Mouse (Mus musculus): ENCODE data around the gene Bad. TPM values are rescaled to one million over a fixed set of nuclear protein-coding genes. Genes with fewer than 3 reads are reported as not detected.
"Not testable (repeated sequence)": the region's sequence is repeated elsewhere in the genome, so short reads cannot be mapped to it uniquely, and the experiment has no call there.

Bad gene
- 10 to 100 TPM; 10.8 to 14.4 TPM for total RNA-seq (2021)
- long read RNA-seq, experiment 1, transcript Bad-202 (4 exons, 990 nt) = major isoform, 7 of 10 reads
- long read RNA-seq, experiment 1, partial matches to known transcripts = 1 of 10 reads
- long read RNA-seq, experiment 1, other reads (novel, unspliced or antisense) = 1 of 10 reads
- long read RNA-seq, experiment 2, transcript Bad-202 (4 exons, 990 nt) = major isoform, 11 of 13 reads
- long read RNA-seq, experiment 2, partial matches to known transcripts = 0 of 13 reads
- long read RNA-seq, experiment 2, other reads (novel, unspliced or antisense) = 1 of 13 reads

GRCm38 (mm10) chr19:6941372-6942248 lies at the start of gene Bad:
Gene Bad, plus strand, starts transcription at chr19:6941861.
- peak; percentile 96 for DNase-seq
- Histone ChIP-seq H3K4me3 (peak within 1 kb of the TSS; percentile 93), H3K27ac (peak within 1 kb of the TSS; percentile 95)
- intact Hi-C loops (cut with DNase I) = loop anchor here (1.0 kb wide), 1 partner anchor 10 kb away; no protein-coding TSS in a partner anchor
- TF ChIP-seq CTCF (IDR thresholded peaks at IDR 0.05) = peak; percentile 34

- TF ChIP-seq CTCF (IDR thresholded peaks at IDR 0.05) = no peak
- intact Hi-C loops (cut with DNase I) = no loop called here
- Histone ChIP-seq H3K4me3 (no peak overlapping the region), H3K27ac (no peak overlapping the region)
- DNase-seq = no peak
Measured at GRCm38 (mm10) chr19:6892512-6892911, 49.1 kb upstream of the Bad start.

GRCm38 (mm10) chr19:6893731-6894451 lies 47.8 kb upstream of the Bad start:
- intact Hi-C loops (cut with DNase I) = no loop called here
- Histone ChIP-seq H3K27ac (no peak overlapping the region), H3K4me3 (no peak overlapping the region)
- TF ChIP-seq CTCF (IDR thresholded peaks at IDR 0.05) = no peak
- DNase-seq = no peak

- H3K4me3 ChIP-seq = peak overlapping the region; percentile 26
- intact Hi-C loops (cut with DNase I); DNase-seq; H3K27ac ChIP-seq: not testable (repeated sequence)
Measured at GRCm38 (mm10) chr19:6895608-6896305, 45.9 kb upstream of the Bad start.

- intact Hi-C loops (cut with DNase I) = no loop called here
- TF ChIP-seq CTCF (IDR thresholded peaks at IDR 0.05) = no peak
- no peak for DNase-seq
- H3K27ac ChIP-seq = no peak overlapping the region
- no peak overlapping the region for H3K4me3 ChIP-seq
Measured at GRCm38 (mm10) chr19:6899641-6900040, 42.0 kb upstream of the Bad start.

GRCm38 (mm10) chr19:6903031-6903430 lies 38.6 kb upstream of the Bad start:
- intact Hi-C loops (cut with DNase I) = no loop called here
- TF ChIP-seq CTCF (IDR thresholded peaks at IDR 0.05) = no peak
- no peak overlapping the region for H3K4me3 ChIP-seq
- no peak for DNase-seq
- no peak overlapping the region for H3K27ac ChIP-seq

GRCm38 (mm10) chr19:6904846-6905245 lies 36.8 kb upstream of the Bad start:
- no peak overlapping the region for H3K4me3 ChIP-seq
- no peak for DNase-seq
- intact Hi-C loops (cut with DNase I) = loop anchor here (5.0 kb wide), 1 partner anchor 68 kb away; no protein-coding TSS in a partner anchor
- TF ChIP-seq CTCF (IDR thresholded peaks at IDR 0.05) = no peak
- no peak overlapping the region for H3K27ac ChIP-seq

- Histone ChIP-seq H3K4me3 (no peak overlapping the region), H3K27ac (no peak overlapping the region)
- DNase-seq = no peak
- no peak for TF ChIP-seq CTCF (IDR thresholded peaks at IDR 0.05)
- intact Hi-C loops (cut with DNase I) = loop anchor here (5.0 kb wide), 1 partner anchor 68 kb away; no protein-coding TSS in a partner anchor
Measured at GRCm38 (mm10) chr19:6905498-6906159, 36.0 kb upstream of the Bad start.

- DNase-seq = no peak
- Histone ChIP-seq H3K27ac (no peak overlapping the region), H3K4me3 (no peak overlapping the region)
- no peak for TF ChIP-seq CTCF (IDR thresholded peaks at IDR 0.05)
- intact Hi-C loops (cut with DNase I) = loop anchor here (5.0 kb wide), 1 partner anchor 69 kb away; no protein-coding TSS in a partner anchor
Measured at GRCm38 (mm10) chr19:6906199-6906598, 35.5 kb upstream of the Bad start.

GRCm38 (mm10) chr19:6907094-6907493 lies 34.6 kb upstream of the Bad start:
- TF ChIP-seq CTCF (IDR thresholded peaks at IDR 0.05) = no peak
- Histone ChIP-seq H3K4me3 (no peak overlapping the region), H3K27ac (no peak overlapping the region)
- intact Hi-C loops (cut with DNase I) = loop anchor here (5.0 kb wide), 1 partner anchor 70 kb away; no protein-coding TSS in a partner anchor
- DNase-seq = no peak

GRCm38 (mm10) chr19:6907811-6908540 lies 33.7 kb upstream of the Bad start:
- intact Hi-C loops (cut with DNase I) = loop anchor here (5.0 kb wide), 1 partner anchor 71 kb away; no protein-coding TSS in a partner anchor
- H3K27ac ChIP-seq = peak overlapping the region; percentile 99; the same call in 1 of the 2 replicates
- TF ChIP-seq CTCF (IDR thresholded peaks at IDR 0.05) = no peak
- peak overlapping the region; percentile 91 for H3K4me3 ChIP-seq
- no peak for DNase-seq
